Mouse (Mus musculus) lung, adult 2 months (tissue): ENCODE results near the gene Ccdc149.

Source experiments
- CTCF ChIP-seq: fragments of 200-500 bp; IDR thresholded peaks from 2 replicates; pipeline ENCODE4 v1.5.1; 2011; ENCODE audit warnings: mild to moderate bottlenecking, low read length, control low read depth; ENCODE audit not compliant: insufficient read depth
- POLR2A ChIP-seq: fragments of 200-500 bp; IDR thresholded peaks from 2 replicates; pipeline ENCODE4 v1.6.1; 2011; ENCODE audit warnings: low read depth, mild to moderate bottlenecking, control low read depth, low read length, borderline replicate concordance; ENCODE audit errors: extremely low read depth

- no peak for TF ChIP-seq POLR2A
- no peak for TF ChIP-seq CTCF
Observed at GRCm38 (mm10) chr5:52370901-52371300, 100.4 kb downstream of the Ccdc149 start.
